Mouse (Mus musculus) MEL-GATA-1-ER (cell line): ENCODE data around the gene Cacnb1.

Experiments
- DNase-seq: peaks from one replicate; pipeline ENCODE4 v3.0.0-alpha.2; 2012; ENCODE audit warnings: low read depth; ENCODE audit errors: extremely low read depth

Cacnb1 gene

GRCm38 (mm10) chr11:97956905-97957560, 65.8 kb downstream of the Cacnb1 start:
- DNase-seq, result no peak

- DNase-seq, result no peak
Observed at GRCm38 (mm10) chr11:97955915-97956314, 66.9 kb downstream of the Cacnb1 start.

GRCm38 (mm10) chr11:97955146-97955902, 67.5 kb downstream of the Cacnb1 start:
- no peak for DNase-seq

GRCm38 (mm10) chr11:97954469-97955141, 68.2 kb downstream of the Cacnb1 start:
- peak; percentile 85 for DNase-seq

GRCm38 (mm10) chr11:97953939-97954275, 68.9 kb downstream of the Cacnb1 start:
- peak; percentile 43 for DNase-seq

GRCm38 (mm10) chr11:97953179-97953938, 69.5 kb downstream of the Cacnb1 start:
- DNase-seq, result peak; percentile 45

- DNase-seq, result no peak
Observed at GRCm38 (mm10) chr11:97952367-97953006, 70.3 kb downstream of the Cacnb1 start.
